Mouse (Mus musculus): Measurements from ENCODE around the gene Cc2d2b.

Cc2d2b gene

DNA sequence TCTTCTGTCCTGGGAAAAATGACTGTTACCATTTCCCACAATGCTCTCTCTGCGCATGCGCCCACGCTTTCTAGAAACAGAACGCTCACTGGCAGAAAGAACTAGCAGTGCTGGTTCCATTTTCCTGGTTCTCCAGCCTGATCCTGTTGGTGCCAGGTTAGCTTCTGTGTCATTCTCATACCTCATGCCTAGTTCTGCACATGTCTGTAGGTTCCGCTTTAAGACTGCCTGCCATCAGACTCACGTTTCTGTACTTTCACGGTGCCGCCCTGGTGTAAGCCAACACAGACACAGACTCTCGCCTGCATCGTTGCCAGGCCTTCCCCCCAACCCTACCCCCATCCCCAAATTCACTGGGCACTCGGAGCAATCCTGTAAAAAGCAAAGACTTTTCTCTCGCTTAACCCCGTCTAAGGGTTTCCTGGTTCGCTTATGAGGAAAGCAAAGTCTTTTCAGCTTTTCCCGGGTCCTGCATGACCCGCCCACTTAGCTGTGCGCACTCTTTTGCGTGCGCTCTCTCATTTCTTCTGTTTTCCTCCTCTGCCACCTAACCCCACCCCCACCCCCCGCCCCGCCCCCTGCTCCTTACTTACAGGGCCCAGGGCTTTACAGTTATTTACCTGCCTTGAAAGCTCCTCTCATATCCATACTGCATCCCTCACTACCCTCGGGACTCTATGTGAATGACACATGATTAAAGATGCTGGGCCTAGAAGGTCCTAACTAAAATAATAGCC is 13.6 kb downstream of the Cc2d2b start:
- DNase-seq = no peak

DNA sequence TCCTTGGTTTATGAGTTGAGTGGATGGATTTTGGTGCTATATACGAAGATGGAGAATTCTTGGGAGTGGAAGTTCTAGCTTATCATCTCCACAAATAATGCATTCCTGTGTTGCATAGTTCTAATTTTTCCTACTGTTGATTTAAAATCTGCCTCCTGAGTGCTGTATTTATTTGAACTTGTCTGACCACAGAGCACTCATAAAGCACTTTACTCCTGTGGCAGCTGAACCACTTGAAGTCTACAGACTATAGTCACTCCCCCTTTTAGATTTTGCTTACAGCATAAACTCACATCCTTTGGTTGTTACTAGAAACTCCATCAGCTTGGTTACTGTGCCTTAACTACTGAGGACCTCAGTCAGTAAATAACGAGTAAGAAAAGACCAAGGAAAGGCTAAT is 18.6 kb downstream of the Cc2d2b start:
- no peak for DNase-seq

DNA sequence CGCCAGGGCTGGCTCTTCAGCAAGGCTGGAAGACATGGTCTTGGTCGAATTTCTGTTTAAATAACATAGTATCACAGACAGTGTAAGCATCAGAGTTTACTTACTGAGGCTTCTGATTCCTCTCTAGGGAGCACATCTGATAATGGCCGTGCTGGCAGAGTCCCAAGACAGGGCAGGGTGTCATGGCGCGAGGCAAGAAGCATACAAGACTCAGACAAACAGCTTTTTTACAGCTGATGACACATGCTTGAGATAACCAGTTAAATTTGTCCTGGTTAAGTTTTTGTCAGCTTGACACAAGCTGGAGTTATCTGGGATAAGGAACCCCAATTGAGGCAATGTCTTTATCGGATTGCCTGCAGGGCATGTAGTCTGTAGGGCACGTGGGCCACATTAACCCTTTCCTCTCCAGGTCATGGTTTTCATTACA is 20.8 kb downstream of the Cc2d2b start:
- no peak for DNase-seq

GRCm38 (mm10) chr19:40788004-40788714 is 39.6 kb downstream of the Cc2d2b start:
- no peak for DNase-seq

DNA sequence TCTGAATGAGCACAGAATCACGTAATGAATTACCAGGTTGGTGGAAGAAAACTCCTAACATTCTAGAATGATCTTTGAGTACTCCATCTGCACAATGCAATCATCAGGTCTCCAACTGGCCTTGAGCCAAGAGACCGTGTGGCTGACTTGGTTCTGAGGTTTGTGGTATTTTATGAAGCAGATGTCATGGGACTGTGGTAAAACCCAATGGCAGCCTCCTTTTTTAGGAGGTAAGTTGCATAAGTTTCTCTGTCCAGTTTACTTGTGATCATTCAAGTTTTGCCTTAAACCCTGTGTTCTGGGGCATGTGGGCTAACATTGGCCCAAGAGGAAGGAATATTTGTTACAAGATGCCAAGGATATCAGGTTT is 40.1 kb downstream of the Cc2d2b start:
- DNase-seq = no peak

GRCm38 (mm10) chr19:40805176-40805737 is 56.7 kb downstream of the Cc2d2b start:
- DNase-seq = no peak

DNA sequence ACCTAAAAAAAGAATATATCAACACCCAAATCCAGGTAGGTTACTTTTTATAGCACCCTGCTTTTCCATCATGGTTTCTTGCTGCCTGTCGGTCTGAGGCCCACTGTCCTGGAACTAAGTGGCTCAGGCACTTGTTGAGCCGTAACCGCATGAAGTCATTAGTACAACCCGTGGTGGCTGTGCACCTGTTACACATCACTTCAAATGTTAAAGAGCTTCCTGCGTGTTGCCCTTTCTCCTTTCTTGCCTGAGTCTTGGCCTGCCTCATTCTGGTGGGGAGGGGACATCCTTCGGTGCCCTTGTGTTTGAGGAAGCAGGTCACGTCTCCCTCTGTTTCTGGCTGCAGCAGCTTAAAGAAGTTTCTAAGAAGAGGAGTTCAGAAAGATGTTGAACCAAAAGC is 61.3 kb downstream of the Cc2d2b start:
- no peak for DNase-seq

- no peak for DNase-seq
Observed at GRCm38 (mm10) chr19:40811840-40812239, 63.3 kb downstream of the Cc2d2b start.

DNA sequence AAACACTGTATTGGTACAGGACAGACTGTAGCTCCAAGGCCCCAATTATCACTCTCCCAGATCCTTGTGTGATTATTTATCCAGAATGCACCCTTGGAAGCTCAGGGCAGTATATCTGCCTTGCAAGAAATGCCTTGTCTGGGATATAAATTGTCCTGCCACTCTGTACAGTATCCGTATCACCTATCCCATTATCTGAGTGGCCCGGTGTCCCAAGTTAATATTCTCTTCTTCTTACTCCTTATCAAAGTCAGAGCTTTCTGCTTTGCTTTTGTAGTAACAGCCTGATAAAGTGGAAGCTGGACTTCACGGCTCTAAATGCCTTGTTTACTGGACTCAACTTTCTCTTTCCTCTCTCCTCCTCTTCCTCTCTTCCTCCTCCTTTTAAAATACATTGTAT is 64.2 kb downstream of the Cc2d2b start:
- no peak for DNase-seq

GRCm38 (mm10) chr19:40813385-40813784 is 64.8 kb downstream of the Cc2d2b start:
- no peak for DNase-seq

- DNase-seq = no peak
Observed at GRCm38 (mm10) chr19:40815645-40816183, 67.2 kb downstream of the Cc2d2b start.

- no peak for DNase-seq
Observed at GRCm38 (mm10) chr19:40817901-40818532, 69.5 kb downstream of the Cc2d2b start.

DNA sequence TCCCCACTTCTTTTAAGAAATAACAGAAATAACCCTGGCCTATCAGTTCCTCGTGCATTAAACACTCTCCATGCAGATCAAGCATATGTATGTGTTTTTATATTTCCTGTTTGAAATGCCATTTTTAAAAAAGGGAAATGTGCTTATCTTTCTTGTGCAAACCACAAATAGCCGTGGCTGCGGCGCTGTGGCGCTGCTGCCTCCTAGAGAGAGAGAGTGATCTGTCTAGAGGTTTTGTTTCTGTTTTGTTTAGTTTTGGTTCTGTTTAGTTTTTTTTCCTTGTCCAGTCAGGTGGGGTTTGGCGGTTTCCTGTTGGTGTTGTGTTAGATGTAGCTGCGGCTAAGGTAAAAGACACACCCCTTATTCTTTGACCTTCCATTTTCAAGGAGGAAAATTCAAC is 70.2 kb downstream of the Cc2d2b start:
- DNase-seq = no peak

DNA sequence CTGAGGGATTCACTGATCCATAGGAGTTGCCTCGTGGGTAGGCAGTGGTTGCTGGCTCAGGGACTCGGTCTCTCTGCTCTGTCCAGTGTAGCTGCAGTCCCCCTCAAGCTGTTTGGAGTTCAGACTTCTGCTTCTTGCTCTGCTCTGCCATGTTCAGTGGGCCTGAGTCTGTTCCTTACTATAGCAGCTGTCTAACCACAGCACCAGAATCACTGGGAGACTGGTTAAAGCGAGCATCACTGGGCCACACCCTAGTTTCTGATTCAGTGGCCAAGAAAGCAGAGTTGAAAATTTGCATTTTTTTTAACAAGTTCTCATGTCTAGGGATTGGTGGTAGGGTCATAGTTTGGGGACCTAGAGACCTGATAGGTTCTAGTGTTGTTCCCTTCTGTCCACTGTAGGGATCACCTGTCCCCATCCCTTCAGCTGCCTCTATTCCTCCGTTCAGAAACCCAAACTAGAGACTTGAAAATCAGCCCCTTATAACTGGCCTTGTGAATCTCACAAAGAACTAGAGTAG is 72.8 kb downstream of the Cc2d2b start:
- DNase-seq = no peak

DNA sequence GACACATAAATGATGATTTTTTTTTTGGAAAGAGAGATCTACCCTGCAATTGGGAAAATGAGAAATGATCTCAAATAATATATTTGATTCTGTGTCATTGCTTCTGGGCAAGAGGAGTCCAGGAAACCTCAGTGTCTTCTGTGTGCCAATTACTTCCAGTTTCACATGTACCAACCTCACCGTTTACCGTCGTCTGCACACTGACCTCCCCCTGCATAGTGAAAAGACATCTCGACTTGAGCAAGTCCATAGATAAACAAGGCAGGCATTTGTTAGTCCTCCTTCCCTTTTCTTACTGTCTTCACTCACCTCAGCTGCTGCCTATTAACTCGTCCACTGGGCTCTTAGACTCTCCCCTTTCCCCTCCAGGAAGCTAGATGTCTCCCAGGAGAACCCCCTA is 77.1 kb downstream of the Cc2d2b start:
- DNase-seq = no peak

GRCm38 (mm10) chr19:40826735-40827134 is 78.2 kb downstream of the Cc2d2b start:
- no peak for DNase-seq

- no peak for DNase-seq
Observed at GRCm38 (mm10) chr19:40830198-40830597, 81.6 kb downstream of the Cc2d2b start.

DNA sequence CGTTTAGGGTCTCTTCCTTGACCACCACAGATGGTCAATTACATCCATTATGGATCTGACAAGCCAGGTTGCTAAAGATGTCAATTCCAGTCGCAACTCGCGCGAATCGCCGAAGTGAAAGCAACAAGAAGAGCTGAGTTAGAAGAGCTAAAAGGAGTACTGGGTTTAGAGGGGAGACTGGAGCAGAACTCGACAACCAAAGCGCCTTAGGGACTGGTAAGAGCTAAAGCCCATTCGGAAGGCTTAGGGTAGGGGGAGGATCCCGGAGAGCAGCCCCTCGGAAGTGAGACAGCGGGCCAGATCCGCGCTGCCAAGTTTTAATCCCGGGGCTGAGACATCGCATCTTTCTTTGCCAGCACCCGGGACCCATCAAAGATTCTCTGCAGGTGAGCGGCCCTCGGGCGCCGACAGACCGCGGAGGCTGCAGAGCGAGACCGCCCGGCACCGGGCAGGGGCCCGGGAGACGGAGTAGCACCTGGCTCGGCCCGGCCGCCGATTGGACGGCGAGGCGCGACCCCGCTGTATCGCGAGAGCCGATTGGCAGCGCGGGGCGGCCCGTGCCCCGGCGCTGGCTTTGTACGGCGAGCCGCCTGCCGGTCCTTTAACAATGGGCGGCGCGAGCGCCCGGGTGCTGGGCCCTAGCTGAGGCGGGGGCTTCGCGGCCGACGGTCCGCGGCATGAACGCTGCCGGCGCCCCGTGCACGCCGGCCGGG is 82.3 kb downstream of the Cc2d2b start, which contains the start of gene Ccnj:
Ccnj (plus strand) TSS at position 577 of the 713 bp plus-strand sequence.
- peak; percentile 91 for DNase-seq

DNA sequence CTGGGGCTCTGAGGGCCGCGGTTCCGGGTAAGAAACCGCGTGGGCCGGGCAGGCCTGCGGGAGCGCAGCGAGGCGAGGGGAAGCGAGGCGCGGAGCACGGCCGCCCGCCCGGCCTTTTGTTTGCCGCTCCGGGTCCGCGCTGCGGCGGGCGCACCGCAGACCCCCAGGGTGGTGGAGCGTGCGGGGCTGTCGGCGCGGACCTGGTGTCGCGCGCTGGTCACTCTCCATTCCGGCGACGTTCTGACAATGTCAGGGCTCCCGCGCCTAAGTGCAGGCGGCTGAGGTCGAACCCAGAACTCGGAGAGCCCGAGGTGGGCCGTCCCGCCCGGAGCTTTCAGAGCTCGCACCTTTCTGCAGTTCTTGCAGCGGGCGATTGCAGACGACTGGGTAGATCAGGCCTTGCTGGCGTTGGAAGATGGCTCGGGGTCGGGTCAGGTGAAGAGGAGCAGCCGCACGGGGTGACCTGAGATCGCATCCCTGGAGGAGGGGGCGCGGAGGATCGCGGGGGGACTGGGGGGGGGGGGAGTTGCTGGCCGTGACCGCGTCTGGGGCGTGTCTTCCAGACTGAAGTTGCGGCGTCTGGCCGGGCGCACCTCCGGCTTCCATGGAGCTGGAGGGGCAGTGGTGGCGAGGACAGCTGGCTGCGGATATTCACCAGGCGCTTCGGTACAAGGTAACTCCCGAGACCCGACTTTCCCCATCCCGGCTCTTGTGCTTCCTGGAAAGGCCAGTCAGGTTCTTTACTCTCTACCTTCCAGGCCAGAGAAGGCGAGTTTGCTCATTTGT is 83.1 kb downstream of the Cc2d2b start:
- peak; percentile 36 for DNase-seq

DNA sequence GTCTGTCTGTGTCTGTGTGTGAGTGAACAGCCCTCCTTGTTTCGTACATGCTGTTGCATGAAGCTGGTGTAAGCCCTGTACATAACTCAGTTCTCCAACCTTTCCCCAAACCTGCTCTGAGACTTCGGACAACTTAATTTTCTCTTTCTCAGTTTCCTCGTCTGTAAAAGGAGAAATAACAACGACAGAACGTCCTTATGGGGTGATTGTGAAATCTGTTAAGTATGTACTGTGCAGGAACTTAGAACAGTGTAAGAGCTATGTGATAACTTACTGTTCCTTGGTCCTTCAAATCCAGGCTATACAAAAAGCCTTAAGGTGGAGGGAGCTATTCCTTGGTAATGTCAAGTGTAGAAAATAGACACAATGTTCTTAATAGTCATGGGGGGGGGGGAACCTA is 83.8 kb downstream of the Cc2d2b start:
- DNase-seq = no peak

DNA sequence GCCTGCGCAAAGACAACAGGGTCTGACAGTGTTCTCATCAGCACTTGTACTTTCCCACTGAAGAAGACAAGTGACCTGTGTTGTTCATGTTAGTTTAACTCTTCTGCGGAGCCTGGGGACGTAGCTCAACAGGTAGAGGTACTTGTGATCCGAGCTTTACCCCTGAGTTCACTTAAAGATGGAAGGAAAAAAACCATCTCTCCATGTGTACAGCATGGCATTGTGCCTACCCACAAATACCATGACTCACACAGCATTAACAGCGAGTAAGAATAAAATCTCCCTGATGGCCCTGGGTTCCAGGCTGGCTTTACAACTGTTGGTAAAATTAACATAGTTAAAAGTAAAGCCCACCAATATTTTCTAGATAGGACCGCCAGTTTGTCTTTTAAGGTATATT is 85.9 kb downstream of the Cc2d2b start:
- no peak for DNase-seq

GRCm38 (mm10) chr19:40838205-40838604 is 89.7 kb downstream of the Cc2d2b start:
- no peak for DNase-seq
